Mouse (Mus musculus) liver, adult (tissue): ENCODE results near the gene F13b.

Experiments
- GATA4 ChIP-seq: IDR thresholded peaks from 2 replicates; pipeline ENCODE4 v1.6.1; 2014; ENCODE audit warnings: mild to moderate bottlenecking, low read length; ENCODE audit not compliant: insufficient replicate concordance

F13b gene

GRCm38 (mm10) chr1:139501258-139501752 is at the start of gene F13b:
TSS of gene F13b (plus strand) at chr1:139501702.
- TF ChIP-seq GATA4, result no peak

DNA sequence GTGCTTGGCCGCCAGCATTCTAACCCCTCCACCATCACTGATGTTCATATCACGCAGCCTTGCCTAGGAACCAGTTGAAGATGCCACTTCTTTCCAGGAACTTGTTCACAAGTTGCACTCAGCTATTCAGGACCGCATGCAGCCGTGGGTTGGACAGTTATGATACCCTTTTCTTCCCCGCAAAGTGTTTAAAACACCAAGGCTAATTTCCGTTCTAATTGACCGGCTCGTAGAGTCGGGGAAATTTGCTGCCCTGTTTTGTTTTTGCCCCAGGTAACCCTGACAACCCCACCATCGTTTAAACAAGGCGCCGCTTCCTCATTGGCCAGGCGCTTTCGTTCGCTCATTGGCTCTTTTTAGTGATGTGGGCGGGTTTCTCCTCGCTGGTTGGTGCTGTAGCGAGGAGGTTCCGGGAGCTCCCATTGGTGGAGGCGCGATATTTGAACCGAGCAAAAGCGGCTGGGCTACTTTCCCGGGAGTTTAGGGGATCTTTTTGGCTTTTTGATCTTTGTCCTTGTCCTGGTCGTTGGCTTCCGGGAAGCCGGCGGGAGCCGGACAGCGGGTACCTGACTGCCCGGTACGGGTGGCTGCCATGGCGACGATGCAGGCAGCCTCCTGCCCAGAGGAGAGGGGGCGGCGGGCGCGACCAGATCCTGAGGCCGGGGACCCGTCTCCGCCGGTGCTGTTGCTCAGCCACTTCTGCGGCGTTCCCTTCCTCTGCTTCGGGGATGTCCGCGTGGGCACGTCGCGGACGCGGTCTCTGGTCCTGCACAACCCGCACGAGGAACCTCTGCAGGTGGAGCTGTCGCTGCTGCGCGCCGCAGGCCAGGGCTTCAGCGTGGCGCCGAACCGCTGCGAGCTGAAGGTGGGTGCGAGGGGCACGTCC is 46.9 kb upstream of the F13b start, which contains the start of gene Aspm:
TSS of gene Aspm (plus strand) at position 433 of the 886 bp plus-strand sequence.
- TF ChIP-seq GATA4, result no peak

DNA sequence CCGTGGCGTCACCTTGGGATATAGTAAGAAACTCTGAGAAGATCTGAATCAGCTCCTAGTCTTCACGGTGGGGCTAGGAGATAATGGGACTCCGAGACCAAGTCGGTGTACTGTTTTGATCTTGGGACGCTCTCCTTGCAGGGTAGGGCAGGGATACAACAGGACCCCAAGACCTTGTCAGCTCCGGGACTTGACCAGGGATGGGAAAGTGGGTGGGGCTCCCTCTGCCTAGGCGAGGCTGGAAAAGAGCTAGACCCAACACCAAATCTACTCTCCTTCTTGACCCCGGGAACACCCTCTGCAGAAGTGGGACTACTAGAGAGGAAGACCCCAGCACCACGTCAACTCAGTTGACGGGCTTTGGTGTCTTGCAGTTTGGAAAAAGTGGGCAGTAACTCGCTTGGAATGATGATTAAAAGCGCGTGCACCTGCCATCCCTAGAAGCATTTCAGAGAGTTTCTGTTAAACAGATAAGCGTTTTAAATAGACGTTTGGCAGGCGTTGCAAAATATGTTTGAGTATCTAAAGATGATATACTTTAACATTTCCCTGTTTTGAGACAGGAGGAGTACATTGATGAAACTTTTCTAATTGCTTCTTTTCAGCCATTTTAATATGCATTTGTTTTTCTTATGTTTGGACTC is 46.2 kb upstream of the F13b start:
- TF ChIP-seq GATA4, result no peak

- TF ChIP-seq GATA4, result no peak
Measured at GRCm38 (mm10) chr1:139460807-139461206, 40.7 kb upstream of the F13b start.

- no peak for TF ChIP-seq GATA4
Measured at GRCm38 (mm10) chr1:139465936-139466335, 35.6 kb upstream of the F13b start.

DNA sequence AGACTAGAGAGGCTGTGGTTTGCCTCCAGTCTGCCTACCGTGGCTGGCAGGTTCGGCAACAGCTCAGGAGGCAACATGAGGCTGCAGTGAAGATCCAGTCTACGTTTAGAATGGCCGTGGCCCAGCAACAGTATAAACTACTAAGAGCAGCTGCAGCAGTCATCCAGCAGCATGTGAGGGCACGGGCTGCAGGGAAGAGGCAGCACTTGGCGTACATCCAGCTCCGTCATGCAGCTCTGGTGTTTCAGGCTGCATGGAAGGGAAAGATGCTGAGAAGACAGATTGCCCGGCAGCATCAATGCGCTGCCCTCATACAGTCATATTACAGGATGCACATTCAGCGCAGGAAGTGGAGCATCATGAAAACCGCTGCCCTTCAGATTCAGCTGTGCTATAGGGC is 22.6 kb upstream of the F13b start:
- TF ChIP-seq GATA4, result no peak

- no peak for TF ChIP-seq GATA4
Measured at GRCm38 (mm10) chr1:139480246-139480645, 21.3 kb upstream of the F13b start.

GRCm38 (mm10) chr1:139481146-139481545 is 20.4 kb upstream of the F13b start:
- TF ChIP-seq GATA4, result no peak

- TF ChIP-seq GATA4, result no peak
Measured at GRCm38 (mm10) chr1:139494630-139495029, 6.9 kb upstream of the F13b start.

DNA sequence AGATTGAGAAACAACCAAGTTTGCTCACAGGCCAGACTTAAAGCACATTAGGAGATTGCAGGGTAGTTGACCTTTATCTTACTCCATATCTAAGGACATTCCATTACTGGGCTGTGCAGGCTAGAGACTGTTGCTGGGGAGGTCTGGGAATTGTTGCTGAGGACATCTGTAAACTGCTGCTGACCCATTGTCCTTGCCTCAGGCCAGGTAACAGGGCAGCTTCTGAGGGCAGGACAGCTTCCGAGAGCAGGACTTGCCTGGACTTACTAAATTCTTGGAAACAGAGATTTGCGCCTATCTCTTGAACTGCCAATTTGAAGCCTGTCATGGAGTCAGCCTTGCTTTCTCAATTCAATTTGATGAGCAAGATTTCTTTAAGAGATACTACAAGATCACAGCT is 6.1 kb upstream of the F13b start:
- no peak for TF ChIP-seq GATA4

DNA sequence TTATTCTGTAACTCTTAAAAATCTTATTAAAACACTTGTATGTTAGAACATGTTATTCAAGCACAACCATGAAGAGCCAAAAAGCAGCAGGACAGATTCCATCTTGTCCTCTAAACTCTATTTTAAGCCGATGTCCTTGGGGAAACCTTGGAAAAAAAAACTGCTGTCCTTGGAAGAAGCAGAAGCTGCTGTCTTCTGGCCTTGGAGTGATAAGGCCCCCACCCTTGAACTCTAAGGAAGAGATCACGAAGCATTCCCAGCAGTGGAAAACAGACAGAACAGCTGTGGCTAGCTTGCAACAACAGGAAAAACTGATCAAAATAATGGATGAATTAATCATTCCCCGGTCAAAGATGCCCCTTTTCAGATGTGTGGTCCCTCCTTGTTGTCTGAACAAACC is 5.3 kb upstream of the F13b start:
- no peak for TF ChIP-seq GATA4

DNA sequence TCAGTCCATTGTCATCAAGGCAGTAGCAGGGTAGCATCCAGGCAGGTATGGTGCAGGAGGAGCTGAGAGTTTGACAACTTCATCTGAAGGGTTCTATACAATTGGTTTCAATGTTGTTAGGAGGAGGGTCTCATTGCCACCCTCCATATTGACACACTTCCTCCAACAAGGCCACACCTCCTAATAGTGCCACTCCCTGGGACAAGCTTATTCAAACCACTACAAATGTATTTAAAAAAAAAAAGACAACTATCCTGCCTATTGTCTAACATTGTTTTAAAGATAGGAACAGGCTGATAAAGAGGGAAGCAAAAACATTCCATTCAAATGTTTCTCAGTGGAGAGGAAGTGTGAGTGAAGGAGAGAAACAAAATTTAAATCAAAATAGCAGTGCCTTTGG is 1.8 kb upstream of the F13b start:
- no peak for TF ChIP-seq GATA4

GRCm38 (mm10) chr1:139514556-139514955 is 13.1 kb downstream of the F13b start:
- TF ChIP-seq GATA4, result no peak

DNA sequence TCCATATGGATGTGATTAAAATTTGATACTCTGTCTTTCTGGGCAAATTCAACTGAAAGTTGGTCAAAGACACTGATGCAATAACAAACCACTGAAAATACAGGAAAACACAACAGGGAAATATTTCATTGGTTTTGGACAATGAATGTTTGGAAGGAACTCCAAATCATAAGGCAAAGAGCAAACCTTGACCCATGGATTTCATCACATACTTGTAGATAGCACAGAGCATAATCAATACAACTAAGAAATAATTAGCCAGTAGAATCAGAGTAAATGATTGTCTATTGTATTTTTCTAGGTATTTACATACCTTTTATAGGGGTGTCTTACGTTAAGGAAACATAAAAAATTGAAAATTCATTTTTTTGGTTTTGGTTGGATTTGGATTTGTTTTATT is 47.0 kb downstream of the F13b start:
- TF ChIP-seq GATA4, result peak; percentile 80

DNA sequence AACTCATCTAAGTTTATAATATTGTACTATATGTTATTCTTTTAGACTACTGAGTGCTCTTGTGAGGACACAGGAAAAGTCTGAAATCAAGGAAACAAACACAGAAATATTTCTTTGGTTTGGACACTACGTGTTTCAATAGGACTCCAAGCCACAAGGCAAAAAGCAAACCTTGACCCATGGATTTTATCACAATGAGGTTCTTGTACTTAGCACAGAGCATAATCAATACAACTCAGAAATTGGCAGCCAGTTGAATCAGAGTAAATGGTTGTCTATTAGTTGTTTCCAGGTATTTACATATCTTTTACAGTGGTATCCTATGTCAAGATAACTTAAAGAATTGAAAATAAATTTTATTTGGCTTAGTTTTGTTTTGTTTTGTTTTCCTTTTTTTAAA is 49.8 kb downstream of the F13b start:
- TF ChIP-seq GATA4, result 0 out of 2 replicates have a peak, but pooled peaks have one; percentile 38

DNA sequence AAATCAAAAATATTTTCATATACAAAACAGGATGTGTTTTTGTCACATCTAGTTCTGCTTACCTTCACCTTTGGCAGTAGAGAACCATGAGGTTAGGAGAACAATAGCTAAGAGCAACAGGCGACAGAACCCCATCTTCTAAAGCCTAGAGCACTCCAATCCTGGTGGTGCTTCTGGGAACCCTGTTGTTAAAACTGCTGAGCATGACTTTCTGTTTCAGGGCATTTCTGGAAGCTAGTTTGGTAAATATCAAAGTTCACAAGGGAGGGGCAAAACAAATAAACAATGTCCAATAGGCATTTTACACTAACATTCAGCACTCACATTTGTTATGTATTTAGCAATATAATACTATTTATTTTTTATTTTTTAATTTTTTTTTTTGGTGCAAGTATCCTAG is 58.5 kb downstream of the F13b start, which contains the start of gene Cfhr1:
TSS of gene Cfhr1 (minus strand) at position 249 of the 400 bp plus-strand sequence.
- no peak for TF ChIP-seq GATA4
